Mouse (Mus musculus) adrenal gland, postnatal 0 days (tissue): Measurements from ENCODE around the gene Ccl1. TPM values are rescaled to one million over a fixed set of nuclear protein-coding genes. Genes with fewer than 3 reads are reported as not detected.

Source experiments
- polyA plus RNA-seq: library from polyadenylated mRNA; unstranded; fragments of >200 nt; fragmentation: Nextera tagmentation; extraction: Ambion mirVana; gene quantifications from 2 replicates; pipeline ENCODE4 v1.2.1, GENCODE M21; 2015

The Ccl1 gene
- polyA plus RNA-seq: not detected in 2 replicates

DNA sequence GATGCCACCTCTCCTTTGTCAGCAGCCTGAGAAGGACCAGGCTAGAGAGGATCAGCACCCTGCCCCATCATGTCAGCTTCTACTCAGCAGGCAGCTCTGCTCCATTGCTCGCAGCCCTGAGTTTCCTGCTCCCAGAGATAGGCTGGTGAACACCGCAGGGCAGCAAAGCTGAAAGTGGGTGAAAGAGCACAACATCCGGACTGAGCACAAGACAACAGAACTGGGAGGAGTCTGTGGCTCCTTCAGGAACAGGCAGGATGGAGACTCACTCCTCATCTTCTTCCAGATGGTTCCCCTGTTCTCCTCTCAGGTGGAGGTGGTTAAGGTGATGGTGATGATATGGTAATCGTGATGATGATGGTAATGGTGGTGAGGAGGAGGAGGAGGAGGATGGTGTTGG lies at the start of gene Ccl1:
Ccl1 (minus strand) TSS at position 101 of the 400 bp plus-strand sequence.

Other genes with a start within 250 kb of the Ccl1 start
- 2.6 and 2.9 TPM in 2 replicates for gene Ccl11, start 247.9 kb downstream of the Ccl1 start, polyA plus RNA-seq
- gene Ccl12, start 203.8 kb downstream of the Ccl1 start, polyA plus RNA-seq: 4.9 and 6.8 TPM in 2 replicates
- gene Ccl8, start 190.5 kb downstream of the Ccl1 start, polyA plus RNA-seq: 0.48 and 2.7 TPM in 2 replicates
- gene Tmem132e, start 83.2 kb upstream of the Ccl1 start, polyA plus RNA-seq: 0.25 and 0.46 TPM in 2 replicates